Mouse (Mus musculus) ES-CJ7 (cell line): ENCODE results near the gene Tnpo2.

Experiments
- DNase-seq: peaks from one replicate; pipeline ENCODE4 v3.0.0; 2011; ENCODE audit warnings: low read depth, low spot score

Tnpo2 gene

GRCm38 (mm10) chr8:85100076-85100665 lies 63.5 kb downstream of the Tnpo2 start:
- no peak for DNase-seq
